Mouse (Mus musculus) heart, postnatal 0 days (tissue): Measurements from ENCODE around the gene Agl.

Experiments used
- CTCF ChIP-seq: IDR thresholded peaks from 2 replicates; pipeline ENCODE4 v1.5.1; 2016; ENCODE audit warnings: antibody characterized with exemption, control low read depth, low read depth
- EP300 ChIP-seq: IDR thresholded peaks from 2 replicates; pipeline ENCODE4 v1.6.1; 2016; ENCODE audit warnings: antibody characterized with exemption, low read depth

- TF ChIP-seq CTCF (peak; percentile 50), EP300 (no peak)
Observed at GRCm38 (mm10) chr3:116698786-116699185, 109.2 kb downstream of the Agl start.
